Mouse (Mus musculus): Measurements from ENCODE around the gene Coch. TPM values are rescaled to one million over a fixed set of nuclear protein-coding genes. Genes with fewer than 3 reads are reported as not detected.
"Not testable (repeated sequence)": the region's sequence is repeated elsewhere in the genome, so short reads cannot be mapped to it uniquely, and the experiment has no call there.

Gene Coch
- polyA plus RNA-seq, 1 experiment from 2014 or later = 0.74 TPM

DNA sequence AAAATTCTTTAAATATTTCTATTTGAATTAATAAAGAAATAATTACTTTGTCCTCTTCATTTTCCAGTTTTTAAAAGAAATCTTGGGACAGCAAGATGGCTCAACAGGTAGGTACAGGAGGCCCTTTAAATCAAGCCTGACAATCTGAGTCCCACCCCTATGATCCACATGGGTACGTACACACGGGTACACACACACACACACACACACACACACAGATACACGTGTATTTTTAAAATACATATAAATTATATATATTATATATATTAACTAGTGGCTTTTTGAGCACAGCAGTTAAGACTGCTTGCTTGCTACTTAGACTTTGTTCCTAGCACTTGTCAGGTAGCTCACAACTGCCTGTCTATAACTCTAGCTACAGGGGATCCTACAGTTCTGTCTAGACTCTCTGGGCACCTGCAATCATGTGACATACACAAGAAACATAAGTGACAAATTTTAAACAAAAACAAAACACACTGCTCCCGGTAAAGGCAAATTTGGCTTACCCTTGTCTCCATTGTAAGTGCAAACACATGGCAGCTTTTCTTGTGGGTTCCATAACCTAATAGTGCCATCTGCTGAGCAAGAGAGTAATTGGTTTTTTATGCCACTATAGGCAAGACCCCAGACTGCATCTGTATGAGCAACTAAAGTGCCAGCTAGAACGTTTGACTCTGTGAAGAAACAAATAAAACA lies 29.7 kb downstream of the Coch start:
- no peak for ATAC-seq (ENCODE audit: low read depth)
- Histone ChIP-seq H3K27me3 (ENCODE audit: control insufficient read depth, insufficient read depth, low read depth, low read length) (no peaks in the 10 kb centered on the region), H3K9ac (ENCODE audit: low read length) (no peak overlapping the region), H3K9me3 (ENCODE audit: control insufficient read depth, low read length) (no peaks in the 10 kb centered on the region), H3K27ac (ENCODE audit: low read length) (no peak overlapping the region), H3K36me3 (ENCODE audit: control insufficient read depth, insufficient read depth, low read length) (peaks cover 12% of the 10 kb centered on the region), H3K4me1 (replicated peaks; ENCODE audit: control insufficient read depth, insufficient read depth, low read length) (no peaks in the 10 kb centered on the region), H3K4me2 (ENCODE audit: low read depth, low read length) (no peak overlapping the region), H3K4me3 (ENCODE audit: low read length) (no peak overlapping the region)
- whole genome bisulfite sequencing = 76% methylated on average over 5 of the region's 5 CpGs

DNA sequence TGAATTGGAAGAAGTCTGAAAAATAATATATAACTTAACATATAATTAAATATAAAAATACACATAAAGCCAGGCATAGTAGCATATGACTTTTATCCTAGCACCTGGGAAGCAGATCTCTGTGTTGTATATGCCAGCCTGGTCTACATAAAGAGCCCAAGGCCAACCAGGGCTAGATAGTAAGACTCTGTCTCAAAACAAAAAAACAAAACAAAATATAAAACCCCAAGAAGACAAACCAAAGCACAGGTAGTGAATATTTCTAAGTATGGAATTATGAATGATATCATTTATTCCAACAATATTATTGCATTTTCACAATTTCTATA lies 30.2 kb downstream of the Coch start:
- ATAC-seq (ENCODE audit: low read depth) = no peak
- H3K9ac ChIP-seq (ENCODE audit: low read length) = no peak overlapping the region
- no peaks in the 10 kb centered on the region for H3K27me3 ChIP-seq (ENCODE audit: control insufficient read depth, insufficient read depth, low read depth, low read length)
- no peak overlapping the region for H3K4me2 ChIP-seq (ENCODE audit: low read depth, low read length)
- no peaks in the 10 kb centered on the region for H3K4me1 ChIP-seq (replicated peaks; ENCODE audit: control insufficient read depth, insufficient read depth, low read length)
- no peak overlapping the region for H3K4me3 ChIP-seq (ENCODE audit: low read length)
- H3K27ac ChIP-seq (ENCODE audit: low read length) = no peak overlapping the region
- no peaks in the 10 kb centered on the region for H3K9me3 ChIP-seq (ENCODE audit: control insufficient read depth, low read length)
- H3K36me3 ChIP-seq (ENCODE audit: control insufficient read depth, insufficient read depth, low read length) = peaks cover 9% of the 10 kb centered on the region

DNA sequence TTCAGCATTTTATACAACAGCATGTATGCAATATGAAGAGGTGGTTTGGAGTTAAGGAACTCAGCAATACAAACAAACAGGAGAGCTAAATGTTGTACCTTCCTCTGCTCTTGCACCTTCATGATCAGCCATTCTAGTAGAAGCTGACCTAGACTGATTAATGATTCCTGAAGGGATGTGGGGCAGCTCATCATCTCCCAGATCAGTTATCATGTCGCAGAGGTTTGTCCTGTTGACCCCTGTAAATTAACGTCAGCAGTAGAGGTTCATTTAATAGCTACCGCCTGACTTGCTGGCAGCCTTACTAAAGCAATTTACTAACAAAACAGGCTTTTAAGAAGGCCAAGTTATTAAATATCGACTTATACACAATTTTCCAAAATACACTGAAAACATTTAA lies 40.3 kb downstream of the Coch start:
- no peak overlapping the region for H3K27ac ChIP-seq (ENCODE audit: low read length)
- H3K9me3 ChIP-seq (ENCODE audit: control insufficient read depth, low read length) = no peaks in the 10 kb centered on the region
- H3K4me2 ChIP-seq (ENCODE audit: low read depth, low read length) = no peak overlapping the region
- H3K9ac ChIP-seq (ENCODE audit: low read length) = no peak overlapping the region
- WGBS = 68% methylated on average over 4 of the region's 4 CpGs
- H3K36me3 ChIP-seq (ENCODE audit: control insufficient read depth, insufficient read depth, low read length) = 0 out of 2 replicates have a peak, but pooled peaks cover 2% of the 10 kb centered on the region
- no peak overlapping the region for H3K4me3 ChIP-seq (ENCODE audit: low read length)
- no peaks in the 10 kb centered on the region for H3K27me3 ChIP-seq (ENCODE audit: control insufficient read depth, insufficient read depth, low read depth, low read length)
- ATAC-seq (ENCODE audit: low read depth) = no peak
- H3K4me1 ChIP-seq (replicated peaks; ENCODE audit: control insufficient read depth, insufficient read depth, low read length) = no peaks in the 10 kb centered on the region

DNA sequence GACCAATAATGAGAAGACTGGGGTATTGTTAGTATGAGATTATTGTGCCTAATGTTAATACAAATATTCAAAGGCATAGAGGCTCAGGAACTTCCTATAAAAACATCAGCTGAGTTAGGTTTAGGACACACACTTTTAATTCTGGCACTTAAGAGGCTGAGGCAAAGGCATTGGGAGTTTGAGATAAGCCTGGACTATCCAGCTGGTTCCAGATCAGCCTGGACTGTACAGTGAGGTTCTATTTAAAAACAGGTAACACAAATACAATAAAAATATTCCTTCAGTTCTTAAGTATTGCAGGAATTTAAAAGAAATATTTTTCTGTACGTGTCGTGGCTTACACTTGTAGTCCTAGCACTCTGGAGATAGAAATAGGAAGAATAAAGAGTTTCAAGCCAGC lies 43.1 kb downstream of the Coch start:
- Histone ChIP-seq H3K27me3 (ENCODE audit: control insufficient read depth, insufficient read depth, low read depth, low read length) (no peaks in the 10 kb centered on the region), H3K36me3 (ENCODE audit: control insufficient read depth, insufficient read depth, low read length) (0 out of 2 replicates have a peak, but pooled peaks cover 4% of the 10 kb centered on the region), H3K9me3 (ENCODE audit: control insufficient read depth, low read length) (no peaks in the 10 kb centered on the region), H3K27ac (ENCODE audit: low read length) (no peak overlapping the region), H3K4me1 (replicated peaks; ENCODE audit: control insufficient read depth, insufficient read depth, low read length) (no peaks in the 10 kb centered on the region), H3K9ac (ENCODE audit: low read length) (no peak overlapping the region), H3K4me2 (ENCODE audit: low read depth, low read length) (no peak overlapping the region), H3K4me3 (ENCODE audit: low read length) (no peak overlapping the region)
- 72% methylated on average over 2 of the region's 2 CpGs for WGBS
- no peak for ATAC-seq (ENCODE audit: low read depth)

DNA sequence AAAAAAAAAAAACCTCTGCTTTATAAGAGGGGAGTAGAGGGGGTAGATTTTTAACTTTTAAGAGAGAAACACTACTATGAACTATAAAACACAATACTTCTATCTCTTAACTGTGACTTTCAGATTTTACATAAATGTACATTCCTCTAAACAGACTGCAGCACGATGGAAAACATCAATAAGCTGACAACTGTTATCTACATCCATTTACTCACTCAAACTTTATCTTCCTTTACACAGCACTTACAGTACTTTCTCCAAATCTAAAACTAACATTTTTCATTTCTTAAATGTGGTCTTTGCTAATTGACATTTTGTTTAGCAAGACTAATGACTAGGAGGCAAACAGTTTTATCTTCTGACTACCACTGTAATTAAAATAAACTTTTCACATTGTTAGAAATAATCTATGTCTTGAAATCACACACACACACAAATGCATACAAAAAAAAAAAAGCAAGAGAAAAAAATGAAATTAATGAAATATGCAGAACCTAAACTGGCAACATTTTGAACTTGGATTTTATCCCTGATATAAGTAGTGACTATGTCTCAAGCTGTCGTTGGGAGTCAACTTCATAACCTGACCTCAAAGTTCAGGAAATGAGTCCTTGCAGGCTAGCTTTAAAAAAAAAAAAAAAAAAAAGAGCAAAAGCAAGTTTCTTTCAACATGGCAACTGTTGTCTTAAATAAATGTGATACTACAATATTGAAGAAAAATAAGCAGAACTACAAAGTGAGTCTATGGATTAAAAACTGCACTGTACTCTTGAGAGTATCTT lies 43.7 kb downstream of the Coch start:
- ATAC-seq (ENCODE audit: low read depth) = no peak
- 0 out of 2 replicates have a peak, but pooled peaks cover 4% of the 10 kb centered on the region for H3K36me3 ChIP-seq (ENCODE audit: control insufficient read depth, insufficient read depth, low read length)
- no peaks in the 10 kb centered on the region for H3K27me3 ChIP-seq (ENCODE audit: control insufficient read depth, insufficient read depth, low read depth, low read length)
- H3K9me3 ChIP-seq (ENCODE audit: control insufficient read depth, low read length) = no peaks in the 10 kb centered on the region
- no peak overlapping the region for H3K4me2 ChIP-seq (ENCODE audit: low read depth, low read length)
- H3K27ac ChIP-seq (ENCODE audit: low read length) = no peak overlapping the region
- WGBS = 20% methylated on average over 2 of the region's 2 CpGs
- H3K9ac ChIP-seq (ENCODE audit: low read length) = no peak overlapping the region
- peaks cover 1% of the 10 kb centered on the region for H3K4me1 ChIP-seq (replicated peaks; ENCODE audit: control insufficient read depth, insufficient read depth, low read length)
- H3K4me3 ChIP-seq (ENCODE audit: low read length) = no peak overlapping the region

DNA sequence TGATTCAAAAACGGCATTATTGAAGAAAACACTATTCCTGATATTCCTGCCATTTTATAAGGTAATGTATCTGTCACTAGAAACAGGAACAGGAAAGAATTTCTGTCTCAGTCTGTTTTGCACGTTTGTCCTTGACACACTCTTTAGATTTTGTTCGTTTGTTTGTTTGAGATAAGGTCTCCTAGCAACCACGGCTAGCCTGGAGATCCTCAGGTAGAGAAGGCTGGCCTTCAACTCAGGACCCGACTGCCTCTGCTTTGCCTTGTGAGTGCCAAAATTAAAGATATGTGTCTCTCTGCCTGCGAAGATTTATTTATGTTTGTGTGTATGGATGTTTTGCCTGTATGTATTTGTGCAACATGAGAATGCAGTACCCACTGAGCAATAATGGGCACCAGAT lies 48.7 kb downstream of the Coch start:
- Histone ChIP-seq H3K4me2 (ENCODE audit: low read depth, low read length) (no peak overlapping the region), H3K9me3 (ENCODE audit: control insufficient read depth, low read length) (no peaks in the 10 kb centered on the region), H3K4me1 (replicated peaks; ENCODE audit: control insufficient read depth, insufficient read depth, low read length) (peaks cover 4% of the 10 kb centered on the region), H3K27ac (ENCODE audit: low read length) (no peak overlapping the region), H3K4me3 (ENCODE audit: low read length) (no peak overlapping the region), H3K9ac (ENCODE audit: low read length) (no peak overlapping the region), H3K27me3 (ENCODE audit: control insufficient read depth, insufficient read depth, low read depth, low read length) (no peaks in the 10 kb centered on the region), H3K36me3 (ENCODE audit: control insufficient read depth, insufficient read depth, low read length) (0 out of 2 replicates have a peak, but pooled peaks cover 6% of the 10 kb centered on the region)
- ATAC-seq (ENCODE audit: low read depth) = no peak
- WGBS = 18% methylated on average over 6 of the region's 6 CpGs

DNA sequence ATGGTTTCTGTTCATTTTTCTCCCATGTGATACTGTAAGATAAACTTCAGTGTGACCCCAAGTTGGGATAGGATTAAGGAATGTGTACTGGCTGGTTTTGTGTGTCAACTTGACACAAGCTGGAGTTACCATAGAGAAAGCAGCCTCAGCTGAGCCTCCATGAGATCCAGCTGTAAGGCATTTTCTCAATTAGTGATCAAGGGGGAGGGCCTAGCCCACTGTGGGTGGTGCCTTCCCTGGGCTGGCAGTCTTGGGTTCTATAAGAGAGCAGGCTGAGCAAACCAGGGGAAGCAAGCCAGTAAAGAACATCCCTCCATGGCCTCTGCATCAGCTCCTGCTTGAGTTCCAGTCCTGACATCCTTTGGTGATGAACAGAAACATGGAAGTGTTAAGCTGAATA lies 56.3 kb downstream of the Coch start:
- not testable (repeated sequence) for ATAC-seq (ENCODE audit: low read depth); H3K4me1 ChIP-seq (replicated peaks; ENCODE audit: control insufficient read depth, insufficient read depth, low read length); H3K4me2 ChIP-seq (ENCODE audit: low read depth, low read length); H3K9ac ChIP-seq (ENCODE audit: low read length); H3K9me3 ChIP-seq (ENCODE audit: control insufficient read depth, low read length); H3K36me3 ChIP-seq (ENCODE audit: control insufficient read depth, insufficient read depth, low read length); H3K4me3 ChIP-seq (ENCODE audit: low read length); H3K27ac ChIP-seq (ENCODE audit: low read length); H3K27me3 ChIP-seq (ENCODE audit: control insufficient read depth, insufficient read depth, low read depth, low read length)

Other genes starting within 250 kb of the Coch start
- gene G2e3, start 245.3 kb upstream of the Coch start, polyA plus RNA-seq (2015; fragmentation: Nextera tagmentation; extraction: Ambion mirVana) = 35.2 and 39.1 TPM in 2 replicates
- 79.3 TPM in 2 replicates for gene Scfd1, start 215.8 kb upstream of the Coch start, polyA plus RNA-seq (2015; fragmentation: Nextera tagmentation; extraction: Ambion mirVana)
- gene Ap4s1, start 97.7 kb downstream of the Coch start, polyA plus RNA-seq (2015; fragmentation: Nextera tagmentation; extraction: Ambion mirVana) = 26.8 and 29.5 TPM in 2 replicates
- gene Strn3, start 98.6 kb downstream of the Coch start, polyA plus RNA-seq (2015; fragmentation: Nextera tagmentation; extraction: Ambion mirVana) = 36.1 and 37.4 TPM in 2 replicates
- gene Hectd1, start 236.2 kb downstream of the Coch start, polyA plus RNA-seq (2015; fragmentation: Nextera tagmentation; extraction: Ambion mirVana) = 36.0 and 38.0 TPM in 2 replicates